Mouse (Mus musculus) G1E (cell line): Measurements from ENCODE around the gene Fxyd7.

Experiments used
- CTCF ChIP-seq: IDR thresholded peaks from 2 replicates; pipeline ENCODE4 v1.5.1; 2012; ENCODE audit warnings: low read depth, low read length, inconsistent platforms, mixed read lengths
- GATA1 ChIP-seq: IDR thresholded peaks from 2 replicates; pipeline ENCODE4 v1.6.1; 2012; ENCODE audit warnings: borderline replicate concordance, low read length, inconsistent platforms, mixed read lengths

- no peak for TF ChIP-seq CTCF
- TF ChIP-seq GATA1, result no peak
These were observed 28.4 kb upstream of the Fxyd7 start for GRCm38 (mm10) chr7:31079670-31080069.
